ENCODE assay signal across 8 mouse cellular contexts in the genomic region with DNA sequence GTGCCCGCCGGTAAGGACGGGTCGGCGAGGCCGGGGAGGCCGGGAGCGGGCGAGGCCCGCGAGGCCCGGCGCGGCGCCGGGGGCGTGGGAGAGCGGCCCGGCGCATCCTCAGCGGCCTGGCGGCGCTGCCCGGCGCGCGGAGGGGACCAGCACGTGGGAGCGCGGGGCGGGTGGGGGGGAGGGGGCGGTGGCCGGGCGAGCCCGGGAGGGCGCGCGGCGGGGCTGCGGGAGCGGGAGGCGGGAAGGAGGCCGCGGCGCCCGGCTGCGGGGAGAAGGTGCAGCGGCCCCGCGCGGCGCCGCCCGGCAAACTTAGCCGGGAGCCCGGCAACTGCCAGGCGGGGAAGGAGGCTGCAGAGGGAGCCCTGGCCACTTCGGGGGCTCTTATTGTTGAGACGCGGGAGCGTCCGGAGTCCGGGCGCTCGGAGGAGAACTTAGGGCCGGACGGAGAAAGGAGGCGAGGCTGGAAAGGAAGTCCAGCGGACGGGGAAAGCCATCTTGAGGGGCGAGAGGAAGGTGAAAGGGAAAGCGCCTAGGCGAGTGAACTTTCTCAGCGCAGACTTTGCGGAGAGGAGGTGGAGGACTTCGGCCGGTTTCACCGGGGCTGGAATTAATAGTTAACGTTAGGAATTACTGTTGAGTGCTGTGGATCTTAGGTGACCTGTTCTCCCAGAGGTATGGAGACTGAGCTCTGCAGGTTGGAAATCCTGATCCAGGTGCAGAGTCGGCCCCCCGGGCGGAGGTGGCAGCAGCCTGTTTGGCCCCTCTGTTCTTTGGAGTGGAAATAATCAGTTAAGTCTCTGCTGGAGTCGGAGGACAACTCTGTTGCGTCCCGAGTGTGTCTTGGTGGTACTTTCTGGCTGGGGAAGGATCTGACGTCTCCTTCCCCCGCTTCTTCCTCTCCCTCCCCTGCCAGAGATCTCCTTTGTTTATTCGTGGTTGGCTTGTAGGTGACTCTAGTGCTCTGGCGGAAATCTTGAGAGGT. TPM values are rescaled to one million over a fixed set of nuclear protein-coding genes. Genes with fewer than 3 reads are reported as not detected.
DNase-seq lines count a peak whose midpoint lies in the region; ATAC-seq lines count a peak whose summit lies in the region.

No protein-coding gene starts in this region.

- under 1% methylated on average over 75 of the region's 89 CpGs for WGBS in limb, embryonic 15.5 days
- under 1% methylated on average over 56 of the region's 89 CpGs for WGBS in midbrain, embryonic 16.5 days

- H3K9ac ChIP-seq in limb, embryonic 15.5 days, result peak overlapping the region; percentile 90
- peak overlapping the region; percentile 84 for H3K9ac ChIP-seq in midbrain, embryonic 16.5 days (ENCODE audit: low read depth, low read length)

- H3K4me1 ChIP-seq in limb, embryonic 15.5 days, result peaks cover 6% of the 10 kb centered on the region
- H3K4me1 ChIP-seq in midbrain, embryonic 16.5 days (ENCODE audit: control insufficient read depth, insufficient read depth, low read length), result peaks cover 31% of the 10 kb centered on the region

- no peaks in the 10 kb centered on the region for H3K27me3 ChIP-seq in limb, embryonic 15.5 days
- no peaks in the 10 kb centered on the region for H3K27me3 ChIP-seq in midbrain, embryonic 16.5 days (ENCODE audit: control insufficient read depth, insufficient read depth, low read depth, low read length)

- DNase-seq in layer of hippocampus, adult 18-20 months (ENCODE audit: low spot score in 2 of 2), result peak; percentile 5 to 28
- no peak for DNase-seq in layer of hippocampus, adult 9-11 months
- DNase-seq in embryo, embryonic 9.5 days (ENCODE audit: extremely low spot score), result peak; percentile 60
- DNase-seq in heart, adult 11 months, result peak; percentile 96
- peak; percentile 61 for DNase-seq in kidney, adult 11 months
- DNase-seq in spleen, postnatal 10 days (ENCODE audit: low spot score in 2 of 2), result peak; percentile 59 to 78

- peak overlapping the region; percentile 89 for H3K4me3 ChIP-seq in limb, embryonic 15.5 days
- peak overlapping the region; percentile 92 for H3K4me3 ChIP-seq in midbrain, embryonic 16.5 days (ENCODE audit: low read depth, low read length)

- H3K36me3 ChIP-seq in limb, embryonic 15.5 days, result peaks cover 14% of the 10 kb centered on the region
- peaks cover 4% of the 10 kb centered on the region; the same call in 1 of the 2 replicates for H3K36me3 ChIP-seq in midbrain, embryonic 16.5 days (ENCODE audit: control insufficient read depth, insufficient read depth, low read length)

- H3K9me3 ChIP-seq in limb, embryonic 15.5 days, result no peaks in the 10 kb centered on the region
- H3K9me3 ChIP-seq in midbrain, embryonic 16.5 days (replicated peaks; ENCODE audit: control insufficient read depth, low read length, poor library complexity, severe bottlenecking), result no peaks in the 10 kb centered on the region

- peak overlapping the region; percentile 96 for H3K27ac ChIP-seq in limb, embryonic 15.5 days
- H3K27ac ChIP-seq in midbrain, embryonic 16.5 days (ENCODE audit: low read length), result peak overlapping the region; percentile 92

- peak overlapping the region; percentile 81 for H3K4me2 ChIP-seq in limb, embryonic 15.5 days
- H3K4me2 ChIP-seq in midbrain, embryonic 16.5 days (ENCODE audit: low read length), result peak overlapping the region; percentile 99

- ATAC-seq in limb, embryonic 15.5 days (ENCODE audit: insufficient number of reproducible peaks, low FRiP score, low TSS enrichment, low read depth), result peak; percentile 43
- peak; percentile 73 for ATAC-seq in midbrain, embryonic 16.5 days

RNA-seq across cellular contexts. Expression of gene Chd1, which starts 0.8 kb away (rescaled TPM):
- 10 to 100 TPM; 21.4 to 25.9 TPM for total RNA-seq in layer of hippocampus, adult 18-20 months (2021)
- polyA plus RNA-seq in limb, embryonic 15.5 days (2015; fragmentation: Nextera tagmentation; extraction: Ambion mirVana), result 22.4 and 26.5 TPM in 2 replicates
- polyA plus RNA-seq in midbrain, embryonic 16.5 days (2015; fragmentation: Nextera tagmentation; extraction: Ambion mirVana), result 14.5 and 16.3 TPM in 2 replicates
